Mouse (Mus musculus) right cerebral cortex, adult 2 months (tissue): Measurements from ENCODE around the gene Rabac1.

Source experiments
- DNase-seq, 2 experiments: peaks; one replicate each; pipeline ENCODE4 v3.0.0; 2021 to 2022; ENCODE audit warnings: low spot score in 2 of 2

Gene Rabac1

GRCm38 (mm10) chr7:24930475-24930874 is 42.1 kb downstream of the Rabac1 start:
- DNase-seq: no peak
